Mouse (Mus musculus): Measurements from ENCODE around the gene Carf. TPM values are rescaled to one million over a fixed set of nuclear protein-coding genes. Genes with fewer than 3 reads are reported as not detected.
A peak's percentile ranks its signal among the peaks of the same experiment; 100 is the strongest.
"Not testable (repeated sequence)": the region's sequence is repeated elsewhere in the genome, so short reads cannot be mapped to it uniquely, and the experiment has no call there.

Carf gene
- polyA plus RNA-seq (2015; fragmentation: Nextera tagmentation; extraction: Ambion mirVana) = 5.2 and 5.7 TPM in 2 replicates

- under 1% methylated on average over 70 of the region's 71 CpGs for WGBS
- peak within 1 kb of the TSS; percentile 98 for H3K9ac ChIP-seq (ENCODE audit: low read length)
These were observed at the start of gene Carf, which contains the start of gene Wdr12 for GRCm38 (mm10) chr1:60098024-60098781. Gene Carf, plus strand, starts transcription at chr1:60098247. Gene Wdr12, minus strand, starts transcription at chr1:60098645.

DNA sequence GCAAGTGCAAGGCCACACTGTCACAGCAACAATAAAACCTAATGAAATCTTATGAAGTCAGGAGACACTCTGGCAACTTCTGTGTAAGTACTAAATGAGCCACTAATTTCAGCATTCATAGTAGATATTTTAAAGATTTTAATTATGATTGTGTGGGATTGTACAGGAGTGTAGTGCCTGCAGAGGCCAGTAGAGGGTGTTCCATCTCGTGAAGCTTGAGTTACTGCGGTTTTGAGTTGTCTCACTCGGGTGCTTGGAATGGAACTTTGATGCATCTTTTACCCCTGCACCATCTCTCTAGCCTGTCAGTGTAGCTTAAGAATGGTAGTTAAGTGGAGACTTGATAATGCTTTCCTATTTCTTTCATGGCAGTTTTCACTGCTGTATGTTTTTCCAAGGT, 43.4 kb upstream of the Carf start:
- Histone ChIP-seq H3K27ac (ENCODE audit: low read length) (no peak overlapping the region), H3K4me2 (ENCODE audit: low read depth, low read length) (no peak overlapping the region), H3K9me3 (replicated peaks; ENCODE audit: control insufficient read depth, low read length) (no peaks in the 10 kb centered on the region), H3K9ac (ENCODE audit: low read length) (no peak overlapping the region), H3K36me3 (ENCODE audit: control insufficient read depth, insufficient read depth, low read length) (no peaks in the 10 kb centered on the region), H3K27me3 (ENCODE audit: control insufficient read depth, insufficient read depth, low read length) (no peaks in the 10 kb centered on the region), H3K4me3 (replicated peaks; ENCODE audit: low read length) (no peak overlapping the region), H3K4me1 (ENCODE audit: control insufficient read depth, insufficient read depth, low read length) (no peaks in the 10 kb centered on the region)
- 31% methylated on average over 3 of the region's 3 CpGs for WGBS
- no peak for ATAC-seq (ENCODE audit: insufficient read depth, low FRiP score)

More at GRCm38 (mm10) chr1:60098024-60098781, at the start of gene Carf, which contains the start of gene Wdr12:
- Histone ChIP-seq H3K27me3 (ENCODE audit: control insufficient read depth, insufficient read depth, low read length) (no peaks in the 10 kb centered on the region), H3K9me3 (replicated peaks; ENCODE audit: control insufficient read depth, low read length) (no peaks in the 10 kb centered on the region), H3K27ac (ENCODE audit: low read length) (peak within 1 kb of the TSS; percentile 99), H3K4me1 (ENCODE audit: control insufficient read depth, insufficient read depth, low read length) (peaks cover 5% of the 10 kb centered on the region; the same call in 1 of the 2 replicates), H3K4me2 (ENCODE audit: low read depth, low read length) (peak within 1 kb of the TSS; percentile 74), H3K4me3 (replicated peaks; ENCODE audit: low read length) (peak within 1 kb of the TSS; percentile 98), H3K36me3 (ENCODE audit: control insufficient read depth, insufficient read depth, low read length) (peaks cover 5% of the 10 kb centered on the region; the same call in 1 of the 2 replicates)
- ATAC-seq (ENCODE audit: insufficient read depth, low FRiP score) = peak; percentile 97

DNA sequence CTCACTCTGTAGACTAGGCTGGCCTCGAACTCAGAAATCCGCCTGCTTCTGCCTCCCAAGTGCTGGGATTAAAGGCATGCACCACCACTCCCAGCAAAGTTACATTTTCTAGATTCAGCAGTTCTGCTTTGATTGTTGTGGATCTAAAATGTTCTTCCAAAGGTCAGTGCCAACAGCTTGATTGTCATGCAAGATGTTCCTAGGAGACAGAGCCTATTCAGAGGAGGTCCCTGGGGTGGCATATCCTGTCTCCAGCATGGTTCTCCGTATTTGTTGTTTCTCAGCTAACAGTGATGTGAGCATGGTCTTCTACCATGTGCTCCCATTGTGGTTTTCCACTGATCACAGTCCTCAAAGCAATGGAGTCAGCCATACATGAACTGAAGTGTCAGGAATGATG, 41.7 kb upstream of the Carf start:
- no peak overlapping the region for H3K9ac ChIP-seq (ENCODE audit: low read length)
- WGBS = 81% methylated on average over 3 of the region's 3 CpGs
- H3K4me1 ChIP-seq (ENCODE audit: control insufficient read depth, insufficient read depth, low read length) = no peaks in the 10 kb centered on the region
- no peak overlapping the region for H3K27ac ChIP-seq (ENCODE audit: low read length)
- no peaks in the 10 kb centered on the region for H3K27me3 ChIP-seq (ENCODE audit: control insufficient read depth, insufficient read depth, low read length)
- H3K4me2 ChIP-seq (ENCODE audit: low read depth, low read length) = no peak overlapping the region
- H3K9me3 ChIP-seq (replicated peaks; ENCODE audit: control insufficient read depth, low read length) = no peaks in the 10 kb centered on the region
- H3K4me3 ChIP-seq (replicated peaks; ENCODE audit: low read length) = no peak overlapping the region
- no peak for ATAC-seq (ENCODE audit: insufficient read depth, low FRiP score)
- no peaks in the 10 kb centered on the region for H3K36me3 ChIP-seq (ENCODE audit: control insufficient read depth, insufficient read depth, low read length)

DNA sequence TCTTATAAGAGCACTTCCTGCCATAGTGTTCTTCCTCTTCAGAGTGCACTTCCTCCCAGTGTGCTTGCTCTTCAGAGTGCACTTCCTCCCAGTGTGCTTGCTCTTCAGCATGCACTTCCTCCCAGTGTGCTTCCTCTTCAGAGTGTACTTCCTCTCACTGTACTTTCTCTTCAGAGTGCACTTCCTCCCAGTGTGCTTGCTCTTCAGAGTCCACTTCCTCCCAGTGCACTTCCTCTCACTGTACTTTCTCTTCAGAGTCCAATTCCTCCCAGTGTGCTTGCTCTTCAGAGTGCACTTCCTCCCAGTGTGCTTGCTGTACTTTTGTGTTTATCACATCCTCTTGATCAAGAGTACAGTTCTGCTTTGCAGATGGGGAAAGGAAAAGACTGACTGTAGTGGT, 27.3 kb upstream of the Carf start:
- ATAC-seq (ENCODE audit: insufficient read depth, low FRiP score); H3K9me3 ChIP-seq (replicated peaks; ENCODE audit: control insufficient read depth, low read length); H3K27ac ChIP-seq (ENCODE audit: low read length); H3K4me3 ChIP-seq (replicated peaks; ENCODE audit: low read length); H3K4me2 ChIP-seq (ENCODE audit: low read depth, low read length); H3K4me1 ChIP-seq (ENCODE audit: control insufficient read depth, insufficient read depth, low read length); H3K9ac ChIP-seq (ENCODE audit: low read length); H3K27me3 ChIP-seq (ENCODE audit: control insufficient read depth, insufficient read depth, low read length); H3K36me3 ChIP-seq (ENCODE audit: control insufficient read depth, insufficient read depth, low read length): not testable (repeated sequence)

DNA sequence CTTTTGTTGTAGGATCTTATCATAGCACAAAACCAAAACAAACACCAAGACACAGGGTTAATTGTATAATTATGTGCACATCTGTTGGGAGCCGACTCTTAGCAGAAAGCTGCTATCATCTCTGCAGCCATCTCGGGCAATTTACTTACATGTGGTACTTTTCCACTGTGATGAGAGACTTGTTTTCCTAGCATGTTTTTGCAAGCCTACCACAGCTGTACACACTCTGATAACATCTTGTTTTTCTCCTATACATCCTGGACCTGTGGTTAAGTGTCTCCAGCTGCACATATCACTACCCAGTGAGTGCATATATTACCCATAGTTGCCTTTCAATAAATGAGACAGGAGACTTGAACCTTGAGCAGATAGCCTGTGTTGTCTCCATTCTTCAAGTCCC, 23.1 kb upstream of the Carf start:
- 74% methylated on average over 2 of the region's 2 CpGs for WGBS
- Histone ChIP-seq H3K4me1 (ENCODE audit: control insufficient read depth, insufficient read depth, low read length) (no peaks in the 10 kb centered on the region), H3K27ac (ENCODE audit: low read length) (no peak overlapping the region), H3K27me3 (ENCODE audit: control insufficient read depth, insufficient read depth, low read length) (no peaks in the 10 kb centered on the region), H3K4me2 (ENCODE audit: low read depth, low read length) (no peak overlapping the region), H3K9ac (ENCODE audit: low read length) (no peak overlapping the region), H3K4me3 (replicated peaks; ENCODE audit: low read length) (no peak overlapping the region), H3K9me3 (replicated peaks; ENCODE audit: control insufficient read depth, low read length) (no peaks in the 10 kb centered on the region), H3K36me3 (ENCODE audit: control insufficient read depth, insufficient read depth, low read length) (no peaks in the 10 kb centered on the region)
- ATAC-seq (ENCODE audit: insufficient read depth, low FRiP score) = no peak

DNA sequence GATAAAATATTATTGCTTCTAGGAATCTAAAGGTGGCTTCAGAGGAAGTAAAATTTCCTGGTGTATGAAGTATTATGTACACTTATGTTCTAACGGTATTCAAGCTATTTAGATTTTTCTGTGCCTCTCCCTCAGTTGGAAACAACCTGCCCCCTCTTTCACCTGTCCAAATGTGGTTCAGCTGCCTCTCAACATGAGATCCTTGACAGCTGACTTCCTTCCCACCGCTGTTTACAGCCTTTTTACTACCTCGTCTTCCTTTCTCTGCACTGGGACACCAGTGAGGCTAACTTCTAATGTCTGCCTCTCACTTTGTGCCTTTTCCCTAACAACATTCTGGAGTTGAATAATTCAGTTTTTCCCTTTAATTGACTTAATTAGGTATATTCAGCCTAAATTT, 22.5 kb upstream of the Carf start:
- no peak overlapping the region for H3K4me2 ChIP-seq (ENCODE audit: low read depth, low read length)
- no peak overlapping the region for H3K9ac ChIP-seq (ENCODE audit: low read length)
- WGBS = 76% methylated on average over 3 of the region's 3 CpGs
- H3K9me3 ChIP-seq (replicated peaks; ENCODE audit: control insufficient read depth, low read length) = no peaks in the 10 kb centered on the region
- H3K27me3 ChIP-seq (ENCODE audit: control insufficient read depth, insufficient read depth, low read length) = no peaks in the 10 kb centered on the region
- H3K36me3 ChIP-seq (ENCODE audit: control insufficient read depth, insufficient read depth, low read length) = no peaks in the 10 kb centered on the region
- H3K4me3 ChIP-seq (replicated peaks; ENCODE audit: low read length) = no peak overlapping the region
- no peaks in the 10 kb centered on the region for H3K4me1 ChIP-seq (ENCODE audit: control insufficient read depth, insufficient read depth, low read length)
- ATAC-seq (ENCODE audit: insufficient read depth, low FRiP score) = no peak
- no peak overlapping the region for H3K27ac ChIP-seq (ENCODE audit: low read length)

DNA sequence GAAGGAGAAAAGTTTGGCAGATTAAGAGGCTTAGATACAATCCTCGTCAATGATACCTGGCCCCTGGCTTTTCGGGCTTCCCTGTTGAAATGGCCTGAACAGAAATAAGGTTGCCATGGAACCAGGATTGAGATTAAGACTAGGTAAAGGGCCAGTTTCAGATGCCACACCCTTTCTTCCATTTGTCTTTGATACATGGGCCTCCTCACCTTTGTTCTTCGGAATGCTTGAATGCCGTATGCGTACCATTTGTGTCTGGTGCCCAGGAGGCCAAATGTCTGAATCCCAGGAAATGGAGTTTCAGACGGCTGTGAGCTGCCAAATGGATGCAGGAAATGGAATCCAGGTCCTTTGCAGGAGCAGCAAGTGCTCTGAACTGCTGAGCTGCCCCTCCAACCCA, 21.6 kb upstream of the Carf start:
- 81% methylated on average over 6 of the region's 6 CpGs for WGBS

GRCm38 (mm10) chr1:60096572-60097276, 1.3 kb upstream of the Carf start:
- Histone ChIP-seq H3K9me3 (replicated peaks; ENCODE audit: control insufficient read depth, low read length) (no peaks in the 10 kb centered on the region), H3K27ac (ENCODE audit: low read length) (no peak overlapping the region), H3K4me3 (replicated peaks; ENCODE audit: low read length) (peak overlapping the region; percentile 98), H3K4me1 (ENCODE audit: control insufficient read depth, insufficient read depth, low read length) (peaks cover 5% of the 10 kb centered on the region; the same call in 1 of the 2 replicates), H3K36me3 (ENCODE audit: control insufficient read depth, insufficient read depth, low read length) (peaks cover 5% of the 10 kb centered on the region; the same call in 1 of the 2 replicates), H3K27me3 (ENCODE audit: control insufficient read depth, insufficient read depth, low read length) (no peaks in the 10 kb centered on the region), H3K4me2 (ENCODE audit: low read depth, low read length) (peak overlapping the region; percentile 74), H3K9ac (ENCODE audit: low read length) (peak overlapping the region; percentile 68)
- no peak for ATAC-seq (ENCODE audit: insufficient read depth, low FRiP score)
- WGBS = 9% methylated on average over 13 of the region's 13 CpGs

More for the DNA sequence above, 21.6 kb upstream of the Carf start:
- ATAC-seq (ENCODE audit: insufficient read depth, low FRiP score) = no peak
- Histone ChIP-seq H3K9me3 (replicated peaks; ENCODE audit: control insufficient read depth, low read length) (no peaks in the 10 kb centered on the region), H3K4me3 (replicated peaks; ENCODE audit: low read length) (no peak overlapping the region), H3K9ac (ENCODE audit: low read length) (no peak overlapping the region), H3K36me3 (ENCODE audit: control insufficient read depth, insufficient read depth, low read length) (no peaks in the 10 kb centered on the region), H3K27me3 (ENCODE audit: control insufficient read depth, insufficient read depth, low read length) (no peaks in the 10 kb centered on the region), H3K27ac (ENCODE audit: low read length) (no peak overlapping the region), H3K4me2 (ENCODE audit: low read depth, low read length) (no peak overlapping the region), H3K4me1 (ENCODE audit: control insufficient read depth, insufficient read depth, low read length) (no peaks in the 10 kb centered on the region)

Data from stomach, embryonic 16.5 days (tissue).